ENCODE assay signal across 29 mouse cellular contexts in genomic region chr3:27311475-27311874, GRCm38 (mm10). TPM values are rescaled to one million over a fixed set of nuclear protein-coding genes. Genes with fewer than 3 reads are reported as not detected.
A peak's percentile ranks its signal among the peaks of the same experiment; 100 is the strongest.
DNase-seq lines count a peak whose midpoint lies in the region; ATAC-seq and TF ChIP-seq lines count a peak whose summit lies in the region.
"Had no signal": no experiment of that assay in that cellular context is flagged by ENCODE, and none has a peak within 500 bp of the region (broad histone marks: within the 10 kb centered on the region; RNA-seq: fewer than 3 reads in every experiment).

No protein-coding gene starts in this region.

- WGBS in kidney, postnatal 0 days = 73% methylated on average over 4 of the region's 4 CpGs

- H3K9ac ChIP-seq in kidney, postnatal 0 days (ENCODE audit: low read depth, low read length) = no peak overlapping the region
- H3K9ac ChIP-seq: forebrain, embryonic 13.5 days; heart, embryonic 12.5 days; heart, embryonic 15.5 days; hindbrain, embryonic 14.5 days had no signal

- H3K27ac ChIP-seq in kidney, postnatal 0 days = no peak overlapping the region
- H3K27ac ChIP-seq: forebrain, embryonic 10.5 days; forebrain, embryonic 13.5 days; heart, embryonic 15.5 days; hindbrain, embryonic 14.5 days; hindbrain, postnatal 0 days had no signal

- no peaks in the 10 kb centered on the region for H3K36me3 ChIP-seq in kidney, postnatal 0 days (ENCODE audit: insufficient read depth, low read length)
- H3K36me3 ChIP-seq: forebrain, embryonic 10.5 days; heart, embryonic 12.5 days; heart, embryonic 15.5 days had no signal

- no peaks in the 10 kb centered on the region for H3K27me3 ChIP-seq in kidney, postnatal 0 days (ENCODE audit: insufficient read depth, low read length)
- H3K27me3 ChIP-seq: forebrain, embryonic 13.5 days; heart, embryonic 12.5 days; heart, embryonic 15.5 days had no signal

- no peaks in the 10 kb centered on the region for H3K9me3 ChIP-seq in kidney, postnatal 0 days (replicated peaks; ENCODE audit: low read length)
- H3K9me3 ChIP-seq: forebrain, embryonic 10.5 days; forebrain, embryonic 13.5 days; heart, embryonic 12.5 days; heart, embryonic 15.5 days had no signal

- H3K4me3 ChIP-seq in kidney, postnatal 0 days (replicated peaks; ENCODE audit: low read depth, low read length) = no peak overlapping the region
- H3K4me3 ChIP-seq: forebrain, embryonic 10.5 days; forebrain, embryonic 13.5 days; heart, embryonic 12.5 days; heart, embryonic 15.5 days had no signal

- TF ChIP-seq CTCF in kidney, postnatal 0 days (IDR thresholded peaks at IDR 0.05; ENCODE audit: low read depth) = no peak

- no peaks in the 10 kb centered on the region for H3K4me1 ChIP-seq in kidney, postnatal 0 days (replicated peaks; ENCODE audit: insufficient read depth, low read length)
- H3K4me1 ChIP-seq: forebrain, embryonic 10.5 days; forebrain, embryonic 13.5 days; heart, embryonic 12.5 days; heart, embryonic 15.5 days had no signal

- DNase-seq in gastrocnemius, adult 18-20 months (ENCODE audit: low spot score) = peak; percentile 38
- no peak for DNase-seq in gastrocnemius, postnatal 4 days (ENCODE audit: low spot score in 2 of 2)
- no peak for DNase-seq in kidney, postnatal 0 days (ENCODE audit: low spot score)
- no peak for DNase-seq in kidney, adult 11 months
- DNase-seq in skeletal muscle tissue, adult 2 months (ENCODE audit: low read depth, low spot score) = peak; percentile 39
- DNase-seq in thymus, postnatal 10 days (ENCODE audit: low spot score in 2 of 2) = no peak
- DNase-seq: adrenal gland, adult 8-10 months; adrenal gland, postnatal 25 days; cerebellum, adult 11-12 months; cerebellum, adult 8-10 months; cerebellum, postnatal 36 days; heart, adult 18-20 months; heart, postnatal 10 days; heart, postnatal 36 days had no signal

- H3K4me2 ChIP-seq in kidney, postnatal 0 days (ENCODE audit: low read length) = no peak overlapping the region
- H3K4me2 ChIP-seq: forebrain, embryonic 13.5 days; heart, embryonic 12.5 days; heart, embryonic 15.5 days; hindbrain, embryonic 14.5 days had no signal

- 0 out of 2 replicates have a peak, but pooled peaks have one; percentile 21 for ATAC-seq in kidney, postnatal 0 days (replicated peaks; ENCODE audit: low FRiP score, low read depth)
- ATAC-seq: activated CD4-positive, CD25-positive, alpha-beta regulatory T cell, adult 4 months; forebrain, embryonic 13.5 days; forebrain, embryonic 16.5 days; hindbrain, postnatal 0 days; inflammation-experienced regulatory T-cells, adult 6 months had no signal

RNA-seq across cellular contexts. Expression of gene Tnfsf10, which starts 5.4 kb away (rescaled TPM):
- 1 to 10 TPM; 2.6 to 2.8 TPM for total RNA-seq in gastrocnemius, adult 18-20 months (2021)
- total RNA-seq in gastrocnemius, postnatal 4 days (2021) = 1 to 10 TPM; 4.3 to 4.8 TPM
- polyA plus RNA-seq in kidney, postnatal 0 days (2015; fragmentation: Nextera tagmentation; extraction: Ambion mirVana) = 3.8 and 4.1 TPM in 2 replicates
- total RNA-seq: ES-E14 had no signal
- polyA plus RNA-seq: embryonic facial prominence, embryonic 11.5 days; forebrain, embryonic 10.5 days; heart, embryonic 12.5 days; hindbrain, embryonic 11.5 days had no signal

RNA-seq across cellular contexts. Expression of gene Ghsr, which starts 59.7 kb away (rescaled TPM):
- total RNA-seq in gastrocnemius, adult 18-20 months (2021) = not detected
- total RNA-seq in gastrocnemius, postnatal 4 days (2021) = not detected
- not detected in 2 replicates for polyA plus RNA-seq in kidney, postnatal 0 days (2015; fragmentation: Nextera tagmentation; extraction: Ambion mirVana)
- total RNA-seq: adrenal gland, postnatal 25 days; gastrocnemius, adult 8-10 months; gastrocnemius, postnatal 36 days; heart, adult 18-20 months; heart, postnatal 10 days; heart, postnatal 36 days had no signal
- polyA plus RNA-seq: activated CD4-positive, CD25-positive, alpha-beta regulatory T cell, adult 4 months; embryonic facial prominence, embryonic 11.5 days; embryonic facial prominence, embryonic 14.5 days; forebrain, embryonic 10.5 days; forebrain, embryonic 13.5 days; heart, embryonic 12.5 days; heart, embryonic 15.5 days; inflammation-experienced regulatory T-cells, adult 6 months had no signal

Comparison
In these comparisons a context has a peak if more than half of its experiments do, and no peak if none do; other contexts are left out.
1. DNase-seq: peak in gastrocnemius, adult 18-20 months (single experiment) and skeletal muscle tissue, adult 2 months (single experiment); none in gastrocnemius, postnatal 4 days (0 of 2), kidney, postnatal 0 days (single experiment), kidney, adult 11 months (single experiment) and thymus, postnatal 10 days (0 of 2).